Mouse (Mus musculus) lung, adult 2 months (tissue): ENCODE measurements around the gene Hist1h1a.

Source experiments
- CTCF ChIP-seq: fragments of 200-500 bp; IDR thresholded peaks from 2 replicates; pipeline ENCODE4 v1.5.1; 2011; ENCODE audit warnings: mild to moderate bottlenecking, low read length, control low read depth; ENCODE audit not compliant: insufficient read depth
- POLR2A ChIP-seq: fragments of 200-500 bp; IDR thresholded peaks from 2 replicates; pipeline ENCODE4 v1.6.1; 2011; ENCODE audit warnings: low read depth, mild to moderate bottlenecking, control low read depth, low read length, borderline replicate concordance; ENCODE audit errors: extremely low read depth

GRCm38 (mm10) chr13:23792520-23792919 lies 29.1 kb downstream of the Hist1h1a start:
- TF ChIP-seq POLR2A (no peak), CTCF (peak; percentile 37; the same call in 1 of the 2 replicates)
